Mouse (Mus musculus) adrenal gland, adult 10 weeks (tissue): ENCODE data around the gene Vstm2b. TPM values are rescaled to one million over a fixed set of nuclear protein-coding genes. Genes with fewer than 3 reads are reported as not detected.

Source experiments
- polyA plus RNA-seq: library from polyadenylated mRNA; stranded (reverse); fragments of 350-450 nt; fragmentation: Illumina TruSeq; extraction: RNeasy Lipid Tissue Mini Kit (QIAGEN cat#74804); gene quantifications from one replicate; pipeline ENCODE4 v1.2.3, GENCODE M21; 2014; ENCODE audit warnings: low read depth, low replicate concordance

Gene Vstm2b
- polyA plus RNA-seq: not detected

DNA sequence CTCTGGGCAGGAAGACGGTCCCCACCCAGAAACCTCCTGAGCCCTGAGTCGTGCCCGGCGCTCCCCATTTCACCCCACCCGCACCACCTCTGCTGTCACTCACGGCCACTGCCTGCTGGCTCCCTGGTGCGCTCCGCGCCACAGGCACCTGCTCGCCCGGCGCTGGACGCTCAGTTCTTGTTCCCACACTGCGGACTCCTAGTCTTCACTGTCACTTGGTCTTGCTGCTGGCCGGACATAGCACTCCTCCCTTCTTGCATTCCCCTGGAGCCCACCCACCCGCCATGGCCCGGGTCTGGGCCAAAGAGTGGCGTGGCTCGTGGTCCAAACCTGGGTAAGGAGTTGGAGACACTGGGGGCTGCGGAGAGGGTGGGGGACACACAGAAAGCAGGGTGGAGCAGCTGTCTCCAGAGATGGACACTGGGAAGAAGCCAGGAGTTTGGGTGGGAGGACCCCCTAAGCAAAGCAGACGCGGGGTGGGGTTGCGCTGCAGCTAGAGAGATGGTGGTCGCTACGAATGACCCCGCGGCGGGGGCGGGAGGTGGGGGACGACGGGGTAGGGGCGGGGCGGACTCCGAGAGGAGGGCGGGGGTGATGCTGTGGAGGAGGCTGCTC is at the start of gene Vstm2b:
Gene Vstm2b, plus strand, starts transcription at position 233 of the 615 bp plus-strand sequence.

Other genes starting within 250 kb of the Vstm2b start
- not detected for gene 4930433I11Rik, start 89.2 kb downstream of the Vstm2b start, polyA plus RNA-seq
- not detected for gene Gm4884, start 134.4 kb downstream of the Vstm2b start, polyA plus RNA-seq